Mouse (Mus musculus): ENCODE results near the gene Scfd1. TPM values are rescaled to one million over a fixed set of nuclear protein-coding genes. Genes with fewer than 3 reads are reported as not detected.
A peak's percentile ranks its signal among the peaks of the same experiment; 100 is the strongest.

Scfd1 gene
- total and polyA plus RNA-seq, 2 experiments from 2014 or later, result 33.8 to 65.8 TPM

GRCm38 (mm10) chr12:51355296-51355695 lies 22.0 kb upstream of the Scfd1 start:
- no peaks in the 10 kb centered on the region for H3K9me3 ChIP-seq (ENCODE audit: low read length)
- ATAC-seq (ENCODE audit: low FRiP score), result no peak
- H3K4me2 ChIP-seq (ENCODE audit: low read depth, low read length, poor library complexity, severe bottlenecking), result no peak overlapping the region
- H3K9ac ChIP-seq (replicated peaks; ENCODE audit: low read length, poor library complexity, severe bottlenecking), result no peak overlapping the region
- TF ChIP-seq CTCF (IDR thresholded peaks at IDR 0.05), result no peak
- H3K4me3 ChIP-seq (ENCODE audit: low read depth, low read length), result no peak overlapping the region
- H3K36me3 ChIP-seq (ENCODE audit: insufficient read depth, low read length), result peaks cover 26% of the 10 kb centered on the region; the same call in 1 of the 2 replicates
- H3K4me1 ChIP-seq (ENCODE audit: insufficient read depth, low read length), result no peaks in the 10 kb centered on the region
- no peak overlapping the region for H3K27ac ChIP-seq (ENCODE audit: low read depth, low read length)
- H3K27me3 ChIP-seq (ENCODE audit: insufficient read depth, low read length), result no peaks in the 10 kb centered on the region
- 84% methylated on average over 8 of the region's 8 CpGs for WGBS
- DNase-seq (ENCODE audit: low spot score), result no peak

DNA sequence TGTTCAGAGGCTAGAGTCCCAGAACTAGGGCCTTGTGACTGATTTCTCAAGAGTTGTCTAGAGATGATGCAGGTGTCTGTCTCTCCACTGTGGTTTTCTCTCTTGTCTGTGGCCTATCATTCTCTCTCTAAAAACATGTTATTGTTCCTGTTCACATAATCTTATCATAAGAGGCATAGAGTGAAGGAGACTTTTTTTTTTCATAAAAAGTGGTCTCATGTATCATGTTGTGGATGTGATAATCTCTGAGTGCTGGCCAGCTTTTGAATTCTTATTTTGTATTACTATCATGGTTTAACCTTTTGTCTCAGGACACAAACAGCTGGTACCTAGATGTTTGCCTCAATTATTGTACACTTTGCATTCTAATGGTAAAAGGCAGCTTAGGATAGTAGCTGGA lies 16.0 kb upstream of the Scfd1 start:
- Histone ChIP-seq H3K36me3 (ENCODE audit: insufficient read depth, low read length) (peaks cover 32% of the 10 kb centered on the region), H3K27ac (ENCODE audit: low read depth, low read length) (no peak overlapping the region), H3K27me3 (ENCODE audit: insufficient read depth, low read length) (no peaks in the 10 kb centered on the region), H3K4me2 (ENCODE audit: low read depth, low read length, poor library complexity, severe bottlenecking) (no peak overlapping the region), H3K4me3 (ENCODE audit: low read depth, low read length) (no peak overlapping the region), H3K9me3 (ENCODE audit: low read length) (no peaks in the 10 kb centered on the region), H3K4me1 (ENCODE audit: insufficient read depth, low read length) (no peaks in the 10 kb centered on the region), H3K9ac (replicated peaks; ENCODE audit: low read length, poor library complexity, severe bottlenecking) (no peak overlapping the region)
- no peak for ATAC-seq (ENCODE audit: low FRiP score)
- TF ChIP-seq CTCF (IDR thresholded peaks at IDR 0.05), result no peak
- no peak for DNase-seq (ENCODE audit: low spot score)

DNA sequence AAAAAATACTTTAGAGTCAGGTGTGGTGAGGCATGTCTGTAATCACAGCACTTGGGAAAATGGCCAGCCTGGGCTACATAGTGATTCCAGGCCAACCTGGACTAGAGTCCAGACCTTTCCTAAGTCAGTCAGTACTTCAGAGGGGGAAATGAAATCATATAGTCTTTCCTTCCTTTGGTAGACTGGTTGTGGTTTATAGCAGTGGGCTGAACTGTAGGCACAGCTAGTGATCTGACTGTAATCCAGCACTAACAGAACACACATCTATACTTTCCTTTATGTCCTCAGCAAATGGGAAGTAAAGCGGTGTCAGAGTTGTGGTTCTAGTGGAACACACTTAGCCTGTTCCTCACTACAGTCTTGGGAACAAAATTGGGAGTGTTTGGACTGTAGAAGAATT lies 14.4 kb upstream of the Scfd1 start:
- TF ChIP-seq CTCF (IDR thresholded peaks at IDR 0.05), result no peak
- H3K36me3 ChIP-seq (ENCODE audit: insufficient read depth, low read length), result peaks cover 32% of the 10 kb centered on the region

DNA sequence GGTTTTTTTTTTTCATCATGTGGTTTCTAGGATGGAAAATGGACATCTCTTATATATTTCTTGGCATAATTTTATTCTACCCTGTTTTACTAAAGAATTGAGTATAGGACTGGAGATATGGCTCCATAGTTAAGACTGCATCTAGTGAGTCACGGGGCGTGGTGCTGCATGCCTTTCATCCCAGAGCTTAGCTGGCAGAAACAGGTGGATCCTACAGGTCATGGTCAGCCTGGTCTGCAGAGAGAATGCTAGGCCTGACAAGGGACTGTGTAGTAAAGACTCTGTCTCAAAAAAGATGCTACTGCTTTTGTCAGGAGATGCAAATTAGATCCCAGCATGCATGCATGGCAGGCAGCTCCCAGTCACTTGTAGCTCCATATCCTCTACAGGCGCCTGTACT lies 8.8 kb upstream of the Scfd1 start:
- peaks cover 12% of the 10 kb centered on the region for H3K36me3 ChIP-seq (ENCODE audit: insufficient read depth, low read length)
- H3K4me2 ChIP-seq (ENCODE audit: low read depth, low read length, poor library complexity, severe bottlenecking), result no peak overlapping the region
- H3K27ac ChIP-seq (ENCODE audit: low read depth, low read length), result no peak overlapping the region
- H3K9ac ChIP-seq (replicated peaks; ENCODE audit: low read length, poor library complexity, severe bottlenecking), result no peak overlapping the region
- DNase-seq (ENCODE audit: low spot score), result no peak
- 97% methylated on average over 3 of the region's 3 CpGs for WGBS
- H3K4me3 ChIP-seq (ENCODE audit: low read depth, low read length), result no peak overlapping the region
- H3K9me3 ChIP-seq (ENCODE audit: low read length), result no peaks in the 10 kb centered on the region
- no peaks in the 10 kb centered on the region for H3K27me3 ChIP-seq (ENCODE audit: insufficient read depth, low read length)
- no peak for ATAC-seq (ENCODE audit: low FRiP score)
- no peak for TF ChIP-seq CTCF (IDR thresholded peaks at IDR 0.05)
- H3K4me1 ChIP-seq (ENCODE audit: insufficient read depth, low read length), result no peaks in the 10 kb centered on the region

More for the DNA sequence above, 14.4 kb upstream of the Scfd1 start:
- Histone ChIP-seq H3K4me1 (ENCODE audit: insufficient read depth, low read length) (no peaks in the 10 kb centered on the region), H3K4me2 (ENCODE audit: low read depth, low read length, poor library complexity, severe bottlenecking) (no peak overlapping the region), H3K27ac (ENCODE audit: low read depth, low read length) (no peak overlapping the region), H3K27me3 (ENCODE audit: insufficient read depth, low read length) (no peaks in the 10 kb centered on the region), H3K9ac (replicated peaks; ENCODE audit: low read length, poor library complexity, severe bottlenecking) (no peak overlapping the region), H3K9me3 (ENCODE audit: low read length) (no peaks in the 10 kb centered on the region), H3K4me3 (ENCODE audit: low read depth, low read length) (no peak overlapping the region)
- DNase-seq (ENCODE audit: low spot score), result no peak
- ATAC-seq (ENCODE audit: low FRiP score), result no peak
- WGBS, result 97% methylated on average over 1 of the region's 1 CpGs

- WGBS, result 21% methylated on average over 6 of the region's 6 CpGs
- peak overlapping the region; percentile 80 for H3K27ac ChIP-seq (ENCODE audit: low read depth, low read length)
- peak overlapping the region; percentile 79 for H3K9ac ChIP-seq (replicated peaks; ENCODE audit: low read length, poor library complexity, severe bottlenecking)
- peaks cover 4% of the 10 kb centered on the region; the same call in 1 of the 2 replicates for H3K36me3 ChIP-seq (ENCODE audit: insufficient read depth, low read length)
- peak overlapping the region; percentile 58 for H3K4me3 ChIP-seq (ENCODE audit: low read depth, low read length)
- peak overlapping the region; percentile 51 for H3K4me2 ChIP-seq (ENCODE audit: low read depth, low read length, poor library complexity, severe bottlenecking)
- ATAC-seq (ENCODE audit: low FRiP score), result no peak
- H3K4me1 ChIP-seq (ENCODE audit: insufficient read depth, low read length), result no peaks in the 10 kb centered on the region
- DNase-seq (ENCODE audit: low spot score), result no peak
- H3K27me3 ChIP-seq (ENCODE audit: insufficient read depth, low read length), result no peaks in the 10 kb centered on the region
- TF ChIP-seq CTCF (IDR thresholded peaks at IDR 0.05), result no peak
- no peaks in the 10 kb centered on the region for H3K9me3 ChIP-seq (ENCODE audit: low read length)
These were observed 529 bp downstream of the Scfd1 start for GRCm38 (mm10) chr12:51377888-51378190.

DNA sequence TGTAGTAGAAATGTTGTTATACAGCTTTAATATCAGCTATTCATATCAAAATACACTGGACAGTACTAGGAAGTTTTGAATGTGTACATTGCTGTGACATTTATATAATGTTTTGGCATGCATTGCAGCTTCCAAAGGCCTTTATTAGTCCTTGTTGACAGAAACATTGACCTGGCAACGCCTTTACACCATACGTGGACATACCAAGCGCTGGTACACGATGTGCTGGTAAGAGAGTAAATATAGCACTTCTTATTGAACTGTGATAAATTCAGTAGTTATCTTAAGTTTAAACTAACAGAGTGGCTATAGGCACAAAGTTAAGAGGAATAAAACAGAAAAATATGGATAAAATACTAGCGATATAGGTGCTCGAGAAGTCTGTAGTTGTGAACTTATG lies 22.6 kb downstream of the Scfd1 start:
- H3K4me1 ChIP-seq (ENCODE audit: insufficient read depth, low read length), result no peaks in the 10 kb centered on the region
- DNase-seq (ENCODE audit: low spot score) (no peak), ATAC-seq (ENCODE audit: low FRiP score) (no peak)
- H3K36me3 ChIP-seq (ENCODE audit: insufficient read depth, low read length), result peaks cover 36% of the 10 kb centered on the region
- H3K4me2 ChIP-seq (ENCODE audit: low read depth, low read length, poor library complexity, severe bottlenecking), result no peak overlapping the region
- no peaks in the 10 kb centered on the region for H3K27me3 ChIP-seq (ENCODE audit: insufficient read depth, low read length)
- 99% methylated on average over 6 of the region's 6 CpGs for WGBS
- no peak for TF ChIP-seq CTCF (IDR thresholded peaks at IDR 0.05)
- no peak overlapping the region for H3K4me3 ChIP-seq (ENCODE audit: low read depth, low read length)
- H3K27ac ChIP-seq (ENCODE audit: low read depth, low read length), result no peak overlapping the region
- no peaks in the 10 kb centered on the region for H3K9me3 ChIP-seq (ENCODE audit: low read length)
- no peak overlapping the region for H3K9ac ChIP-seq (replicated peaks; ENCODE audit: low read length, poor library complexity, severe bottlenecking)

Measured in midbrain, postnatal 0 days (tissue).